Mouse (Mus musculus) E14TG2a.4 (cell line): ENCODE measurements around the gene Immp2l.

Experiments used
- CTCF ChIP-seq: conservative IDR thresholded peaks from 2 replicates; pipeline ENCODE4 v1.5.1; 2014; ENCODE audit warnings: low read length
- NANOG ChIP-seq: IDR thresholded peaks from 2 replicates; pipeline ENCODE4 v1.6.1; 2014; ENCODE audit warnings: borderline replicate concordance, low read length, mixed read lengths

DNA sequence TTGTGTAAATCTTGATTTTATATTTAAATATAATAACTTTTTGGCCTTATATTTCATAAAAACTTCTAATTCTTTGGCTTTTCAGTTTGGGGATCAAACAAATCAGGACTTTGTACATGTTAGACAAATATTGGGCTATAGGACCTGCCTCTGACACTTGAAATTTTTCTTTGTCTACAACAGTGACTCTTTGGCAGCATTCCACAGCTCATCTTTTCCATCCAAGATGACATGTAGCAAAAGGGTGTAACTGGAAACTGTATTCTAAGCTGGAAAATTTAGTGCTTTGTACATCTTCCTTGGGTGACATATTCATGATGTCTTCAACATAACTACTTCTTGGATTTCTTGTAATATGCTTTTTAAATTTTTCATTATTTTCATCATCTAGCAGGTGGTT lies 404.9 kb downstream of the Immp2l start:
- no peak for TF ChIP-seq CTCF
- no peak for TF ChIP-seq NANOG
